Mouse (Mus musculus): Measurements from ENCODE around the gene Coro2b.

DNA sequence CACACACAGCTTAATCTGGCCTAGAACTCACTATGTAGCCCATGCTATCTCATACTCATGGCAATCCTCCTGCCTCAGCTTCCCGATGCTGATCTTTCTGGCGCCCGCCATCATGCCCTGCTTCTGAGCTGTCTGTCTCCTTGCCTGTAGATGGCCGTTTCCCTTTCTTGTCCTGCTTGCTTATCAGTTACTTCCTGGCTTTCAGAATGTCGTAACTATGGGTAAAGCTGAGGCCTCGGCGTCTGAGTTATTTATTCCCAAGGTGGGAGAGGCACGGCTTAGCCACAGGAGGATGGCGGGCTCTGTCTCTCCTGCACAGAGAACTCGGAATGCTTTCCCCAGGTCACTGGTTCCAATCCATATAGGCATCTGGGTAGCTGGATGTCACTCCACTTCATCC, 113.9 kb downstream of the Coro2b start:
- TF ChIP-seq CTCF (IDR thresholded peaks at IDR 0.05; ENCODE audit: borderline replicate concordance, insufficient read depth, low read length) (no peak), POLR2A (IDR thresholded peaks at IDR 0.05; ENCODE audit: low read depth, low read length) (no peak)

Measured in embryonic fibroblast, embryonic 13.5 days (primary cell).